Mouse (Mus musculus) ES-E14 (cell line): ENCODE results near the gene Nptx2.

Experiments
- HCFC1 ChIP-seq: IDR thresholded peaks from 2 replicates; pipeline ENCODE4 v1.6.1; 2012; ENCODE audit warnings: low read length, inconsistent platforms, borderline replicate concordance; ENCODE audit not compliant: insufficient read depth
- MAFK ChIP-seq: IDR thresholded peaks from 2 replicates; pipeline ENCODE4 v1.6.1; 2014; ENCODE audit warnings: mild to moderate bottlenecking, low read depth, low read length, inconsistent platforms; ENCODE audit not compliant: insufficient read depth

DNA sequence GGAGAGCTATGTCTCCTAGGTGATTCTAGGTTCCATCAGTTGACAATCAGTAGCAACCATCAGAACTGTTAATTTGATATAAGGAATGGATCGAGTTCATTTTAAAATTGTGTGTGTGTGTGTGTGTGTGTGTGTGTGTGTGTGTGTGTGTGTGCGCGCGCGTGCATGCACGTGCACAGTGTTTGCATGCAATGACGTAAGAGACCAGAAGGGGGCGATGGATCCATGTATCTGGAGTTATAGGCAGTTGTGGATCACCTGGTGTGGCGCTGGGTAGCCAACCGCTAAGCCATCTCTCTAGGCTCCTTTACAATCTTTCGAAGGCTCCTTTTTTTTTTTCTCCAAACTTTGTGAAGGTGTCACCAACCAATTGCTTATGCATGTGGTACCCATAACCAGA, 16.6 kb upstream of the Nptx2 start:
- TF ChIP-seq HCFC1 = no peak
- no peak for TF ChIP-seq MAFK
